Mouse (Mus musculus) liver, postnatal 0 days (tissue): ENCODE measurements around the gene Hoxd11.

Experiments
- CTCF ChIP-seq: sonication (generic); IDR thresholded peaks from 2 replicates; pipeline ENCODE4 v1.5.1; 2016; ENCODE audit warnings: antibody characterized with exemption, low read depth
- EP300 ChIP-seq: IDR thresholded peaks from 2 replicates; pipeline ENCODE4 v1.6.1; 2016; ENCODE audit warnings: antibody characterized with exemption, low read depth, mild to moderate bottlenecking

- TF ChIP-seq EP300: no peak
- no peak for TF ChIP-seq CTCF
These were observed 56.7 kb downstream of the Hoxd11 start for GRCm38 (mm10) chr2:74735851-74736687.
